Mouse (Mus musculus): ENCODE results near the gene Arid5b.

The Arid5b gene

GRCm38 (mm10) chr10:68089435-68090196 lies 188.9 kb downstream of the Arid5b start:
- peak; percentile 73 for DNase-seq (ENCODE audit: low read depth, low spot score)

GRCm38 (mm10) chr10:68087722-68088121 lies 190.8 kb downstream of the Arid5b start:
- DNase-seq (ENCODE audit: low read depth, low spot score): no peak

- DNase-seq (ENCODE audit: low read depth, low spot score): no peak
Observed at GRCm38 (mm10) chr10:68086973-68087372, 191.6 kb downstream of the Arid5b start.

- no peak for DNase-seq (ENCODE audit: low read depth, low spot score)
Observed at GRCm38 (mm10) chr10:68085574-68085973, 193.0 kb downstream of the Arid5b start.

- no peak for DNase-seq (ENCODE audit: low read depth, low spot score)
Observed at GRCm38 (mm10) chr10:68081712-68082111, 196.8 kb downstream of the Arid5b start.

GRCm38 (mm10) chr10:68079910-68080670 lies 198.4 kb downstream of the Arid5b start:
- DNase-seq (ENCODE audit: low read depth, low spot score): no peak

- peak; percentile 61 for DNase-seq (ENCODE audit: low read depth, low spot score)
Observed at GRCm38 (mm10) chr10:68078708-68079107, 199.8 kb downstream of the Arid5b start.

GRCm38 (mm10) chr10:68075181-68075580 lies 203.4 kb downstream of the Arid5b start:
- no peak for DNase-seq (ENCODE audit: low read depth, low spot score)

GRCm38 (mm10) chr10:68074291-68074690 lies 204.2 kb downstream of the Arid5b start:
- DNase-seq (ENCODE audit: low read depth, low spot score): peak; percentile 76

- no peak for DNase-seq (ENCODE audit: low read depth, low spot score)
Observed at GRCm38 (mm10) chr10:68072626-68073025, 205.9 kb downstream of the Arid5b start.

- peak; percentile 55 for DNase-seq (ENCODE audit: low read depth, low spot score)
Observed at GRCm38 (mm10) chr10:68071041-68071440, 207.5 kb downstream of the Arid5b start.

GRCm38 (mm10) chr10:68068426-68068825 lies 210.1 kb downstream of the Arid5b start:
- peak; percentile 45 for DNase-seq (ENCODE audit: low read depth, low spot score)

GRCm38 (mm10) chr10:68067961-68068360 lies 210.6 kb downstream of the Arid5b start:
- DNase-seq (ENCODE audit: low read depth, low spot score): no peak

GRCm38 (mm10) chr10:68066173-68066572 lies 212.4 kb downstream of the Arid5b start:
- DNase-seq (ENCODE audit: low read depth, low spot score): no peak

GRCm38 (mm10) chr10:68064571-68064970 lies 214.0 kb downstream of the Arid5b start:
- DNase-seq (ENCODE audit: low read depth, low spot score): no peak

- no peak for DNase-seq (ENCODE audit: low read depth, low spot score)
Observed at GRCm38 (mm10) chr10:68063806-68064545, 214.6 kb downstream of the Arid5b start.

GRCm38 (mm10) chr10:68061249-68061615 lies 217.3 kb downstream of the Arid5b start:
- DNase-seq (ENCODE audit: low read depth, low spot score): no peak

GRCm38 (mm10) chr10:68060590-68061248 lies 217.8 kb downstream of the Arid5b start:
- DNase-seq (ENCODE audit: low read depth, low spot score): no peak

GRCm38 (mm10) chr10:68058378-68058777 lies 220.2 kb downstream of the Arid5b start:
- peak; percentile 49 for DNase-seq (ENCODE audit: low read depth, low spot score)

GRCm38 (mm10) chr10:68057841-68058240 lies 220.7 kb downstream of the Arid5b start:
- no peak for DNase-seq (ENCODE audit: low read depth, low spot score)

GRCm38 (mm10) chr10:68054706-68055105 lies 223.8 kb downstream of the Arid5b start:
- DNase-seq (ENCODE audit: low read depth, low spot score): no peak

GRCm38 (mm10) chr10:68054131-68054530 lies 224.4 kb downstream of the Arid5b start:
- DNase-seq (ENCODE audit: low read depth, low spot score): no peak
